Mouse (Mus musculus): Measurements from ENCODE around the gene Capn15. TPM values are rescaled to one million over a fixed set of nuclear protein-coding genes. Genes with fewer than 3 reads are reported as not detected.

The Capn15 gene
- polyA plus RNA-seq, 1 experiment from 2014 or later = 21.5 TPM

DNA sequence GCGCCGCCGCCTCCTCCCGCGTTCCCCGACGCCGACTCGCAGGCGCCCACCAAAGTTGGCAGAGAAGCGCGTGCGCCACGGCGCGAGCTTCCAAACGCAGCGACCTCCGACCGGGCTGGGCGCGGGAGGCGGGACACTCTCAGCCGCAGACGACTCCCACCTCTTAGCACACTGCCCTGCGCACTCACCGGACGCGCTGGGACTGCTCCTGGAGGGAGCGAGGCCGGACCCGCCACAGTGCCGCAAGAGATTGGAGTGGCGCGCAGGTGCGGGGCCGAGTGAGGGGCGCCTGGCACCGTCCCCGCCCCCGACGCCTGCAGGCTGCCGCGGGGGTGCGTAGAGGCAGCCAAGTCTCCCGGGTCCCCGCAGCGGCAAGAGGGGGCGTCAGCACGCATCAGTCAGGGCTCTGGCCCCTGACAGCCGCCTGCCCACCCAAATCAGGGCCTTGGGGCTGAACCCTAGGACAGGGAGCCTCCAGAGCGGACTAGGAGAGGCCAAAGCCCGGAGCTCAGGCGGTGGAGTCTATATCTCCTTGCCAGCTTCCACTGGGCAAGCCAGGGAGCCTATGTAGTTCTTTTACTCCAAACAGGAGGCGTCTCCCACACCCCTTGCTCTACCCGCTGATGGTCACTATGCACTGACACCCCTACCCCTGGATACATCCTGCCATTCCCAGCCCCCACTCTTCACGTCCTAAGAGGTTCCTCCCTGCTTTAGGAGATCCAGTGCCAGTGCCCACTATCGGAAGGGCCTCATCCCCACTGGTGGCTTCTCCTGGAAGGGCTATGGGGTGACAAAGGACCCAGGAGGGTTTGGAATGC lies 33.6 kb downstream of the Capn15 start, which contains the start of gene A930017K11Rik:
Gene A930017K11Rik (minus strand): TSS at position 763 of the 821 bp plus-strand sequence.
- H3K27ac ChIP-seq (ENCODE audit: low read depth, low read length) = no peak within 1 kb of the TSS
- DNase-seq (ENCODE audit: low spot score, missing footprints) (no peak), ATAC-seq (ENCODE audit: low FRiP score) (no peak)
- peak within 1 kb of the TSS; percentile 24 for H3K4me3 ChIP-seq (ENCODE audit: low read depth, low read length)
- H3K27me3 ChIP-seq (ENCODE audit: control insufficient read depth, insufficient read depth, low read length) = peaks cover 37% of the 10 kb centered on the region
- H3K4me1 ChIP-seq (ENCODE audit: control insufficient read depth, insufficient read depth, low read length) = peaks cover 5% of the 10 kb centered on the region; the same call in 1 of the 2 replicates
- H3K9ac ChIP-seq (ENCODE audit: low read length) = no peak within 1 kb of the TSS
- WGBS = under 1% methylated on average over 56 of the region's 58 CpGs
- H3K4me2 ChIP-seq = peak within 1 kb of the TSS; percentile 36
- no peaks in the 10 kb centered on the region for H3K36me3 ChIP-seq (ENCODE audit: control insufficient read depth, insufficient read depth, low read length)
- no peaks in the 10 kb centered on the region for H3K9me3 ChIP-seq (ENCODE audit: control insufficient read depth, low read length)

DNA sequence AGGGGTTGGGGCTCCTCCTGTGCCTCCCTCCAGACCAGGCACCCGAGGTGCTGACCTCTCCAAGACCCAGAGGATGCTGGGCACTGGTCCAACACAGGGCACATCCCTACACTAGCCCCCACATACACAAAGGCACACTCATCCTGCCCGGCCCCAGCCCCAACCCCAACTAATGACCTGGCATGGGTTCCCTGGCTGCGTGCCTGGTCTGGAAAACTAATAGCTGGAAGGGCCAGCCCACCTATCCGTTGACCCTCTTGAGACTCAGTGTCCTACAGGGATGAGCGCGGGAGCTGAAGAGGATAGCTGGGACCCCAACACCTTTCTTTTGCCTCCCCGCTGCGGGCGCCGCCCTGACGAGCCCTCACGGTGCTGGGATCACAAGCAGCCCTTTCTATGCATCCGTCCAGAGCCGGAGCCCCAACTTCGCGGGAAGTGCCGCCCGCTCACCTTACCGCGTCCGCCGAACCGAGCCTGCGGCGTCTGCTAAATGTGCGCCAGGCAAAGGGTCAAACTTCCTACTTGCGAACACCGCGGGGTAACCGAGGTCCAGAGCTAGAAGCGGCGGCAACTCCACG lies 34.3 kb downstream of the Capn15 start:
- H3K9ac ChIP-seq (ENCODE audit: low read length) = no peak overlapping the region
- H3K9me3 ChIP-seq (ENCODE audit: control insufficient read depth, low read length) = no peaks in the 10 kb centered on the region
- H3K4me3 ChIP-seq (ENCODE audit: low read depth, low read length) = peak overlapping the region; percentile 24
- H3K27ac ChIP-seq (ENCODE audit: low read depth, low read length) = no peak overlapping the region
- ATAC-seq (ENCODE audit: low FRiP score) (no peak), DNase-seq (ENCODE audit: low spot score, missing footprints) (no peak)
- peak overlapping the region; percentile 36 for H3K4me2 ChIP-seq
- peaks cover 5% of the 10 kb centered on the region; the same call in 1 of the 2 replicates for H3K4me1 ChIP-seq (ENCODE audit: control insufficient read depth, insufficient read depth, low read length)
- peaks cover 37% of the 10 kb centered on the region for H3K27me3 ChIP-seq (ENCODE audit: control insufficient read depth, insufficient read depth, low read length)
- whole genome bisulfite sequencing = 1% methylated on average over 33 of the region's 33 CpGs
- no peaks in the 10 kb centered on the region for H3K36me3 ChIP-seq (ENCODE audit: control insufficient read depth, insufficient read depth, low read length)

DNA sequence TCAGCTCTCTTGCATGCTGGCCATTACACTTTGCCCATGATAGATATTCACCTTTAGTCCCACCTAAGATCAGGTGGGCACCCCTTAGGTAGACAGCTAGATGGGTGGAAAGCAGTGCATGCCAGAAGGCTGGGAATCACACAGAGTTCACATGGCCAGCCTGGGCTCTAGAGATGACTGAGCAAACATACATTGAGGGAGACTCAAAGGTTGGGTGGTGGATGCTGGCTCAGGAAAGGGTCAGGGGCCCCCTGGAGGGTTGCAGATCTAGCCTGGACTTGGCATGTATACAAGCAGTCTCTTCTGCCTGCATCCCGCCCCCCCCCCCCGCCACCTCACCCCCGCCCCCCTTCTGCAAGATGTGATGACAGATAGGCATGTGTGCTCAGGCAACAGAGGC lies 34.9 kb downstream of the Capn15 start:
- Histone ChIP-seq H3K4me2 (no peak overlapping the region), H3K9me3 (ENCODE audit: control insufficient read depth, low read length) (no peaks in the 10 kb centered on the region), H3K9ac (ENCODE audit: low read length) (no peak overlapping the region), H3K27me3 (ENCODE audit: control insufficient read depth, insufficient read depth, low read length) (peaks cover 37% of the 10 kb centered on the region), H3K4me1 (ENCODE audit: control insufficient read depth, insufficient read depth, low read length) (peaks cover 5% of the 10 kb centered on the region; the same call in 1 of the 2 replicates), H3K27ac (ENCODE audit: low read depth, low read length) (no peak overlapping the region), H3K36me3 (ENCODE audit: control insufficient read depth, insufficient read depth, low read length) (no peaks in the 10 kb centered on the region), H3K4me3 (ENCODE audit: low read depth, low read length) (no peak overlapping the region)
- no peak for ATAC-seq (ENCODE audit: low FRiP score)
- no peak for DNase-seq (ENCODE audit: low spot score, missing footprints)
- WGBS = 0% methylated on average over 2 of the region's 3 CpGs

DNA sequence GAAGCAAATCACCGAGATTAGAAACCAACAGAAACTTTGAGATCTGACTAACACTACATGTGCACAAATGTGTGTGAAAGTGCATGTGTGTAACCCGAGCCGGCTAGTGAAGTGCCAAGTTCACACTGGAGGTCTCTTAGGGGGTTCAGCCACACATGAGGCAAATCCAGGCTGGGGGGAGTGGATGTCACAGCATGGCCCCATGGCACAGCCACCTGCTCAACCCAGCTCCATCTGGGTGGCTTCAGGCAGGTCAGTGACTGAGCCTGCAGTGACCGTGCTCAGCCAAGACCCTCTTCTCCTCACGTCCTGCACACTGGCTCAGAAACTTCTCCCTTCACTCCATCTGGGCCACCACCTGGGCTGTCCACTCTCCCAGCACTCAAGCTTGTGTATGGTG lies 35.6 kb downstream of the Capn15 start:
- ATAC-seq (ENCODE audit: low FRiP score) (no peak), DNase-seq (ENCODE audit: low spot score, missing footprints) (no peak)
- H3K4me1 ChIP-seq (ENCODE audit: control insufficient read depth, insufficient read depth, low read length) = peaks cover 5% of the 10 kb centered on the region; the same call in 1 of the 2 replicates
- H3K36me3 ChIP-seq (ENCODE audit: control insufficient read depth, insufficient read depth, low read length) = no peaks in the 10 kb centered on the region
- no peaks in the 10 kb centered on the region for H3K9me3 ChIP-seq (ENCODE audit: control insufficient read depth, low read length)
- 79% methylated on average over 5 of the region's 5 CpGs for whole genome bisulfite sequencing
- no peak overlapping the region for H3K4me2 ChIP-seq
- H3K4me3 ChIP-seq (ENCODE audit: low read depth, low read length) = no peak overlapping the region
- no peak overlapping the region for H3K9ac ChIP-seq (ENCODE audit: low read length)
- H3K27me3 ChIP-seq (ENCODE audit: control insufficient read depth, insufficient read depth, low read length) = peaks cover 37% of the 10 kb centered on the region
- H3K27ac ChIP-seq (ENCODE audit: low read depth, low read length) = no peak overlapping the region

DNA sequence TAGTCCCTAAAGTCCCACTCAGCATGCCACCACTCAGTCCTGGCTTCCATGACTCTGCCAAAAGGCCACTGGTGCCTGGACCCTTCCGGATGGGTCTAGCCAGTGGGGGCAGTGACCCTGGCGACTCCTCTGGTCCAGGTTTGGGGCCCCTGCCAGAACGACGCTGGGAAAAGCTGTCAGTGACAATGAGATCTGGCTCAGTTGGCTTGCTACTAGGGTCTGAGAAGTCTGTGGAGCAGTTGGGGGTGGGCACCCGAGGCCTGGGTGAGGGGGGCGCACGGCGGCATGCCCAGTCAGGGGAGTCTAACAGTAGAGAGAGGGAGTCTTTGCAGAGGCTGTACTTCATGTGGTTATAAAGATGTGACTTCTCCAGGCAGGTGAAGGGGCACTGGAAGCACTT lies 37.5 kb downstream of the Capn15 start:
- Histone ChIP-seq H3K4me1 (ENCODE audit: control insufficient read depth, insufficient read depth, low read length) (peaks cover 5% of the 10 kb centered on the region; the same call in 1 of the 2 replicates), H3K9ac (ENCODE audit: low read length) (no peak overlapping the region), H3K27me3 (ENCODE audit: control insufficient read depth, insufficient read depth, low read length) (peaks cover 32% of the 10 kb centered on the region), H3K27ac (ENCODE audit: low read depth, low read length) (no peak overlapping the region), H3K36me3 (ENCODE audit: control insufficient read depth, insufficient read depth, low read length) (no peaks in the 10 kb centered on the region), H3K9me3 (ENCODE audit: control insufficient read depth, low read length) (no peaks in the 10 kb centered on the region), H3K4me2 (no peak overlapping the region), H3K4me3 (ENCODE audit: low read depth, low read length) (no peak overlapping the region)
- DNase-seq (ENCODE audit: low spot score, missing footprints) (no peak), ATAC-seq (ENCODE audit: low FRiP score) (no peak)
- 70% methylated on average over 8 of the region's 8 CpGs for WGBS

DNA sequence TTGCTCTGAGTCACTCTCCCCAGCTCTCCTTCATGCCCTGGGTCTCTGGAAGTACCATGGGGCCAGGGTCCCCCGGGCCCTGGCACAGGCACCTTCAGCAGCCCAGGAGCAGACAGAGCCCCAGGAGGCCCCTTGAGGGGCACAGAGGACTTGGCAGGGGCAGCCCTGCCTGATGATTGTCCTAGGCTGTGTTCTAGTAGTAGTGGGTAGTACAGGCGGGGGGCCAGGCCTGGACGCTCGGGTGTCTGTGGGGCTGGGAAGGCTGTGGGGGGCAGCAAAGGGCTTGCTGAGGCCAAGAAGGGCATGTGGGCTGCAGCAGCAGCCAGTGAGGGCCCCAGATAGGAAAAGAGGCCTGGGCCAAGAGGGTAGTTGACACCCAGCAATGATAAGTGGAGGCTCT lies 38.0 kb downstream of the Capn15 start:
- Histone ChIP-seq H3K4me2 (no peak overlapping the region), H3K4me1 (ENCODE audit: control insufficient read depth, insufficient read depth, low read length) (peaks cover 5% of the 10 kb centered on the region; the same call in 1 of the 2 replicates), H3K27ac (ENCODE audit: low read depth, low read length) (no peak overlapping the region), H3K27me3 (ENCODE audit: control insufficient read depth, insufficient read depth, low read length) (peaks cover 27% of the 10 kb centered on the region), H3K4me3 (ENCODE audit: low read depth, low read length) (no peak overlapping the region), H3K9me3 (ENCODE audit: control insufficient read depth, low read length) (no peaks in the 10 kb centered on the region), H3K9ac (ENCODE audit: low read length) (no peak overlapping the region), H3K36me3 (ENCODE audit: control insufficient read depth, insufficient read depth, low read length) (no peaks in the 10 kb centered on the region)
- ATAC-seq (ENCODE audit: low FRiP score) = no peak
- WGBS = 84% methylated on average over 4 of the region's 4 CpGs
- no peak for DNase-seq (ENCODE audit: low spot score, missing footprints)

DNA sequence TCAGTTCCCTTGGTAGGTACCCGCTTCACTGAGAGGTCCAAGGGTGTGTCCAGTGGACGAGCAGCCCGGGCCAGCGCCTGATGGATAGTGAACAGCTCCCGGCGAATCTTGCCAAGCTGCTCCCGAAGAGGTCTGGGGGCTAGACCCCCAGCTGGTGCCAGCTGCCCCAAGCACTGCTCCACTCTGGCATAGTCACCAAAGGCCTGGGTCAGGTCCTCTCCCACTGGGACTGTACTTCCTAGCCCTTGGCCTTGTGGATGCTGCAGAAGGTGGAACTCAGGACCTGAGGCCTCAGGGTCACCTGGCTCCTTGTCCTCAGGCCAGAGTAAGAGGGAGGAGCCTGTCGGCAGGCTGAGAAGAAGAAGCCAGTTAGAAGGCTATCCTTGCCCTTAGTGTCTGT lies 38.7 kb downstream of the Capn15 start:
- 82% methylated on average over 8 of the region's 8 CpGs for WGBS
- H3K4me3 ChIP-seq (ENCODE audit: low read depth, low read length) = no peak overlapping the region
- H3K4me1 ChIP-seq (ENCODE audit: control insufficient read depth, insufficient read depth, low read length) = peaks cover 3% of the 10 kb centered on the region; the same call in 1 of the 2 replicates
- no peaks in the 10 kb centered on the region for H3K9me3 ChIP-seq (ENCODE audit: control insufficient read depth, low read length)
- no peak overlapping the region for H3K4me2 ChIP-seq
- ATAC-seq (ENCODE audit: low FRiP score) = no peak
- no peaks in the 10 kb centered on the region for H3K36me3 ChIP-seq (ENCODE audit: control insufficient read depth, insufficient read depth, low read length)
- no peak for DNase-seq (ENCODE audit: low spot score, missing footprints)
- H3K27ac ChIP-seq (ENCODE audit: low read depth, low read length) = no peak overlapping the region
- peaks cover 20% of the 10 kb centered on the region for H3K27me3 ChIP-seq (ENCODE audit: control insufficient read depth, insufficient read depth, low read length)
- H3K9ac ChIP-seq (ENCODE audit: low read length) = no peak overlapping the region

DNA sequence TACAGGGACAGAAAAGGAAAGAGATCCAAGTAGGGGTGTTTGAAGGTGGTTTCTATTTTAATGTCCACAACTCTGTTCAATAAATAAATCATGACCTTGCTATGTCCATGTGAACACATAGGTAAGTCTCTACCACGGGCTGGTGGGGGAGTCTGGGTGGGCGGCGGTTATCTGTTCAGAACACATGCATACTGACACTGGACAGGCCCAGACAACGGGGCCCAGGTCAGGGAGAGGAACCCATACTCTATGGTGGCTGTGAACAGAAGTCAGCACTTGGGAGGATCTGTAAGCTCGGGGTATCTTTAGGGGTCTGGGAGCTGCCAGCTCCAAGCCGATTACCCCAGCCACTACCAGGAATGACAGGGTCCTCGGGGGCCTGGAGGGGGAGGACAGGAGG lies 39.2 kb downstream of the Capn15 start:
- Histone ChIP-seq H3K27me3 (ENCODE audit: control insufficient read depth, insufficient read depth, low read length) (peaks cover 15% of the 10 kb centered on the region), H3K36me3 (ENCODE audit: control insufficient read depth, insufficient read depth, low read length) (no peaks in the 10 kb centered on the region), H3K4me3 (ENCODE audit: low read depth, low read length) (no peak overlapping the region), H3K9me3 (ENCODE audit: control insufficient read depth, low read length) (no peaks in the 10 kb centered on the region), H3K4me1 (ENCODE audit: control insufficient read depth, insufficient read depth, low read length) (no peaks in the 10 kb centered on the region), H3K4me2 (no peak overlapping the region), H3K9ac (ENCODE audit: low read length) (no peak overlapping the region), H3K27ac (ENCODE audit: low read depth, low read length) (no peak overlapping the region)
- 76% methylated on average over 7 of the region's 7 CpGs for WGBS
- DNase-seq (ENCODE audit: low spot score, missing footprints) = no peak
- no peak for ATAC-seq (ENCODE audit: low FRiP score)

DNA sequence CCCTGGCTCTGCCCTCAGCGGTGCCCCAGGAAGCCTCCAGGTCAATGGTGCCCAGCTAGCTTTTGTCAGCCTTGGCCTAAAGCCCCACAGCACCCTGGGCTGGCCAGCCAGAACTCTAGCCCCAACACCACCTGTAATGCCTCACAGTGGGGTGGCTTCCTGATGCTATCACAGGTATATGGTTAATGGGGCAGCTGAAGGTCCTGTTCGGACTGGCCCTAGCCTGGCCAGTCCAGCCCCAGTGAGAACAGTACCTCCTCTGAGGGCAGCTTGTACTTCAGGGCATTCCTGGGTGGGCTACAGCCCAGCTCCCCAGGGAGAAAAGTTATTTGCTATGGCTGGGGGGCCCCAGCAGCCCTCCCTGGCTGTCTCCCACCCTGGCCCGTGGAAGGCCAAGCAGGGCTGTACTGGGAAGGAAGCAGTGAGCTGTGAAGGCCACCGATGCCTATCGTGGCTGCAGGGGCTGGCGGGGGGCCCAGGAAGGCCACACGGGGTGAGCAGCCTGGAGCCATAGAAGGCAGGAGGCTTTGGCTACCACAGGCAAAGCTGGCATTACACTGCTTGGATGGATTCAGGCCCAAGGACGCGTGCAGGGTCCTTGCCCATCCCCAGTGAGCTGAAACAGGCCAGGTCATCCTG lies 40.0 kb downstream of the Capn15 start:
- H3K27ac ChIP-seq (ENCODE audit: low read depth, low read length) = no peak overlapping the region
- H3K9me3 ChIP-seq (ENCODE audit: control insufficient read depth, low read length) = no peaks in the 10 kb centered on the region
- H3K36me3 ChIP-seq (ENCODE audit: control insufficient read depth, insufficient read depth, low read length) = no peaks in the 10 kb centered on the region
- WGBS = 60% methylated on average over 9 of the region's 9 CpGs
- H3K4me3 ChIP-seq (ENCODE audit: low read depth, low read length) = no peak overlapping the region
- H3K9ac ChIP-seq (ENCODE audit: low read length) = no peak overlapping the region
- H3K4me1 ChIP-seq (ENCODE audit: control insufficient read depth, insufficient read depth, low read length) = peaks cover 6% of the 10 kb centered on the region
- DNase-seq (ENCODE audit: low spot score, missing footprints) (no peak), ATAC-seq (ENCODE audit: low FRiP score) (no peak)
- H3K4me2 ChIP-seq = no peak overlapping the region
- H3K27me3 ChIP-seq (ENCODE audit: control insufficient read depth, insufficient read depth, low read length) = peaks cover 7% of the 10 kb centered on the region
